Mouse (Mus musculus) frontal cortex, postnatal 10 days (tissue): ENCODE data around the gene Lsm14b.

Experiments used
- DNase-seq, 2 experiments: peaks; one replicate each; pipeline ENCODE4 v3.0.0; 2022; ENCODE audit warnings: low spot score in 2 of 2, mixed read lengths in 1 of 2

The Lsm14b gene

DNA sequence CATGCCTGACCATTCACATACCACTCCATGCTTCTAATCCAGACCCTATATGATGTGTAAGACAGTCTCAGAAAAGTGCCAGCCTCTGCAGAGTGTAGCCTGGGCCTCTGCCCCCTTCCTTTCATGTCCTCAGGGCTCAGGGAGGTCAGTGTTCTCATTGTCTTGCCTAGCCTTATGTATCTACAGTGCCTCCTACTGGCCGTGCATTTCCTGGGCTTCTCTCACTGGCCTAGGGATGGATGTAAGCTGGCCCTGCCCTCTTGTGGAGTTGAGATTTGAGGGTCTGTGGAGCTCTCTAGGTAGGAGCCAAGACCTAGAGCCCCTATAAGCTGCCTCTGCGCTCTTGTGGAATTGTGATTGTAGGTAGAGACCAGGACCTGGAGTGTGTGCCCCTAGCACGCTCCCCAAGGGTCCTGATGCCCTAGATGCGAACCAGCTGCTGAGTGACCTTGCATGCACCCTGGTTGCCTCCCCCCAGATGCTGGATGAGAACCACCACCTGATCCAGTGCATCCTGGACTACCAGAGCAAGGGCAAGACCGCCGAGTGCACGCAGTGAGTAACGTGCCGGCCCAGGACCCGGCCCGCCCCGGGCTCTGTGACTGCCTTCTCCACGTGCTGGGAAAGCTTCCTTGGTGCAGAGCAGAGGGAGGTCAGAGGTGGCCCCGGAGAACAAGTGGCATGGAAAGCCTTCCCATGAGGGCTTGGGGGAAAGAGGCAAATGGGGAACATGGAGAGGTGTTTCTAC is 27.4 kb downstream of the Lsm14b start:
- DNase-seq = no peak

DNA sequence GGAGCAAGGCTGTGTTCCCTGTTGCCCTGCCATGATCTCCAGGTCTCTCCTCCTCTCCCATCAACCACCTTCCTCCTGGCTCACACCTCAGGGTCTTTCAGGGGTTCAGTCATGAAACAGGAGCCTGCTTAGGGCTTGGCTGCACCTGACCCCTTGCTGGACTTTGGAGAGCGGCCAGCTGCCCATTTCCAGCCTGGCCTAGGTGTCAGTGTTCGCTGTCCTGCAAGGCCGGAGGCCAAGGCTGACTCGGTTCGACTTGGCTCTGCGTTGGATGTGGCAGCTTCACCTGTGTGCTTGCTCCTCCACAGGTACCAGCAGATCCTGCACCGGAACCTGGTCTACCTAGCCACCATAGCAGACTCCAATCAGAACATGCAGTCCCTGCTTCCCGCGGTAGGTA is 28.2 kb downstream of the Lsm14b start:
- no peak for DNase-seq

DNA sequence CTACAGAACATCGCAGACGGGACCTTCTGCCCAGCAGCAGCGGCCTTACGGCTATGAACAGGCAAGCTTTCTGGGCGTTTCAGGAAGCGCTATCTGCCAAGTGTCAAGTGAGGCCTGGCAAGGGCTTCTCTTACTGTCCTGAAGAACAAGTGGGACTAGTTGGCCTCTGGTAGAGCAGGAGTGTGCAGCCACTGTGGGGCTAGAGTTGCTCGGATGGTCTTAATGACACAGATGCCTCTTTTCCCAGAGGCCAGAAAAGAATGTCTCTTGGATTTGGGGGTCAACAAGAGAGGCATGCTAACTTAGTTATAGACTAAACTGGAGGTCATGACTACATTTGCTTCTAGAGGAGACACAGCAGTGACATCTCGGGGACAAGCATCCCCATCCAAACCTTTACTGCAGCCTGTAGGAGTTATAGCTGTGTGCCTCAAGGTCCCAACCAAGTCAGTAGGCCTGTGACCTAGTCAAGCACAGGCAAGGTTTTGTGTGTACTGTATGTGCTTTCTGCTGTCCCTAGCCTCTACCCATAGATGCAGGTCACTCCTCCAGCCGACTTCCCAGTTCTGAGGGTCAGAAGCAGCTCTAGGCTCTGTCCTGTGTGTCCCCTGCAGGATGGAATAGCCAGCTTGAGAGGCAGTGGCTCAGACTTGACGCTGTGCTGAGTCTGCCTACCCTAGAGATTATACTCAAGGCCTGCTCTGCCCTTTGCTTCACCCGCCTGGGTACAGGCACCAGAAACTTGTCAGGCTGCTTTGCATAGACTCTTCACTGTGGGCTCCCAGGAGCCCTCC is 38.7 kb downstream of the Lsm14b start:
- DNase-seq = no peak

DNA sequence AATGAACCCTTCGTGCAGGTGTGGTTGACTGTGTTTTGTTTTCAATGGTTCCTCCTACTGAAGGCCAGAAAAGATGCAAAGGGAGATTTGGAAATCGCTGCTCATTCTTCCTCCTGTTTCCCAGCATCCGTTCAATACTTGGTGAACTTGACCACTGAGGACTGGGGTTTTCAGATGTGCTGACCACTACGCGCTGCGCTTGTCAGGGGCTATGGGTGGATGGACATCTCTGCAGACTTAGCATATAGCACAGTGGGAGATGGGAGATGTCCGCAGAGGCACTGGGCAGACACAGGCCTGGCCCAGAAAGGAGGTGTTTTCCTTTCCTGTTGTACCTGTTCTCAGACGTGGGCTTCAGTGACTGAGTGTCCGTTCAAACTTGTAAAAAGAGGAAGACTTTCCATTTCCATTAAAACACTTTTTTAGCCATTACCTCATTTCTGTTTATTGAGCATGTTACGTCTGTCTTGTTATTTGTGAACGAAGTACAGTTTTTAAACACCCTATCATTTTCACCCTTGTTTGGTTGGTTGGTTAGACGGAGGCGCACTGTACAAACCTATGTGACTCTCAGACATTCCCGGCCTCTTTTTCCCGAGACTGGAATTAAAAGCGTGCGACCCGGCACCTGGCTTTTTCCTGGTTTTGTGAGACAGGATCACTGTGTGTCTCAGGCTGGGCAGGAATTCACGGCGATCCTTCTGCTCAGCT is 45.1 kb downstream of the Lsm14b start:
- no peak for DNase-seq

DNA sequence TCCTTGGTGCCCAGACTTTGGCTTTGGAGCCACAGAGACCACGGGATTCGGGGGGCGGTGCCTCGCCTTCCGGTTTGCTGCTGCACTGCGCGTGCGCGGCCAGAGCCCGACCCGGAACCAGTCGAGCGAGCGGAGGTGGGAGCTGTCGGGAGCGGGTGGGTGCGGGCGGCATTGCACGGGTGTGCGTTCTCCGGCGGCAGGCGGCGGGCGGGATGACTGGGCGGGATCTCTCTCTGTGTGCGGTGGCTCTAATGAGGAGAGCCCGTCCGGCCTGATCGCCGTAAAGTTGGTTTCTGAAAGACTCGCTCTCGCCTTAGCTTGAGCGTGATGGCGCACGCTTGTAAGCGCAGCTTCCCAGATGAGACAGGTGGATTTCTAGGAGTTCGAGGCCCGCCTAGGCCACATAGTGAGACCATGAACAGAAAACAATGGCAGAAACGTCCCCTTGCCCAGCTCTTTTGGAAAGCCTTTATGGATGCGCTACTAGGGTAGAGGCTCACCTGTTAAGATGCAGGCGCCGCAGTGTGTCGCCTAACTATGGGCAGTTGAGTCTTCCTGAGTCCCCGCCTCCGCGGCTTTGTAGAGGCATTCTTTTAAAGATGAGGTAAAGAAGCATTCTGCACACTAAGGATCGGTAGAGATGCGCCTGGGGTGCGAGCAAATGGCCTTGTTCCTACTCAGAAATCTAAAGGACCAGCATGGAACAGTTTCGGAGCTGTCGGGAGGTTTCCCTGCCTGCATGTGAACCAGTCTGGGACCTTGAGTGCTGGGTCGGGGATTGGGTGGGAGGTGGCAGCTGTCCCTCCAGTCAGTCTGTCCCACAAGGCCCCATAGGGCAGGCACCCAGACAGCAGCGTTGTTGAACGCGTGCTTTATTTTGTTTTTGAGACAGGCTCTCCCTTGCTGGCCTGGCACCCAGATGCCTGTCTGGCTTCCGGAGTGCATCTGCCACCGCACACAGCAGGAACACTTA is 46.0 kb downstream of the Lsm14b start, which contains the start of gene Mtg2:
Gene Mtg2 (plus strand): TSS at position 108 of the 973 bp plus-strand sequence.
- DNase-seq = peak; percentile 90 to 96

DNA sequence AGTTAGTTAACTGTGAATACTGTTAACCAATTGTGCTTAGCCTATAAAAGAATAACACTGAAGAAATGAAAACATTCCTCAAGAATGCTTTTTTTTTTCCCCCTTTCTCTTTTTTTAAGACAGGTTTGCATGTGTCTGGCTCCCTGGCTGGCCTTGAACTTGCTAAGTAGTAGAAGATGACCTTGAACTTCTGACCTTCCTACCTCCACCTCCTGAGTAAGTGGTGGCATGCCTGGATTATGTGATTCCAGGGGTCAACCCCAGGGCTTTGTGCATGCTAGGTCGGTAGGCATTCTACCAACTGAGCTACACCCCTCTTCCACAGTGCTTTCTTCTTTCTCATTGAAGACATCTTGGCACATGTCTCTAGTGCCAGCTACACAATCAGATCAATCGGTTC is 46.9 kb downstream of the Lsm14b start:
- DNase-seq = no peak

DNA sequence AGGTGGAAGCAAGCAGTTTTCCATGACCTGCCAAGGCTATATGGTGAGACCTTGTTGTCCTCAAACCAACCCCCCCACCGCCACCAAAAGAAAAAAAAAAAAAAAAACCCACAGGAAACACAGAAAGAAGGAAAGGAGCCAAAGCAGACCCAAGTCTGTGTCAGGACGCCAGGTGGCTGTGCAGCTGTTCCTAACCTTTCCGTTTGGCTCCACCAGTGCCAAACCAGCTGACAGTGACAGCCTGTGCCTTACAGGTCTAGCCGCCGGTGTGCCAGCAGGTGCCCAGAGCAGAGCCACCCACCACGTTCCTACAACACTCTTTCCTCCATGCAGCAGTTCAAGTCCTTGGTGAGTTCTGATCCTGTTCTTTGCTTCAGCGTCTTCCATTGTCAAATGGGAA is 48.1 kb downstream of the Lsm14b start:
- DNase-seq = no peak

DNA sequence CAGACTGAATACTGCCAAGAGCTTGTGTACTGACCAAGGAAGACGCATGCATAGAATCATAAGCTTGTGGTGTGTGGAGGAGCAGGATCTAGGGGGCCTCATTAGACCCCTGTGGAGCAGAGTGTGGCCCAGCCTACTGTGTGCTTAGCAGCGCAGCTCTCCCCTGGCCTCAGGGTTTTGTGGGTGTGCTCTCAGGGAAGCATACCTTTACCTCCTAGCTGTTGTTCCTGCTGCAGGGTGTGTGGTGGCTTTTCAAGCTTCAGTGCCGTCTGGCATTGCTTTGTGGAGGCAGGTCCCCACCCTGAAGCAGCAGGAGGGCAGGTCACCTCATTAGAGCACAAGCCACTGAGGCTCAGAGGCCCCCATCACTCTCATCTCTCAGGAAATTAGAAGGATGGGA is 52.8 kb downstream of the Lsm14b start:
- no peak for DNase-seq

DNA sequence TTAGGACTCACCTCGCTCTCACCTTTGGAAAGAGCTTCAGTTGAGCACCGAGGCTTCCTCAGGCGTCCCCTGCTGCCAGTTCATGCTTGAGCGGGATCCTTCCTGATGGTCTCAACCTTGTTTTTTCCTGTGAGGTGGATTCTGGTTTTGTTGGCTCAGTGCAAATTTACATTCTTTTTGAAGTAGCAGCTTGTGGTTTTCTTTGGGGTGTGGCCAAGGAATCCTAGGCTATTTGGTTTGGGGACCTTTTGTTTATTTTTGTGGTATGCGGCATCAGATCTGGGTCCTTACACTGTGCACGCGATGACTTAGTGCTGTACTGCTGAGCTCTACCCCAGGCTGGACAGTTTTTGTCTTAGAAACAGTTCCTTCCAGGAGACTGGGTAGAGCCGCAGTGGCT is 55.9 kb downstream of the Lsm14b start:
- no peak for DNase-seq

DNA sequence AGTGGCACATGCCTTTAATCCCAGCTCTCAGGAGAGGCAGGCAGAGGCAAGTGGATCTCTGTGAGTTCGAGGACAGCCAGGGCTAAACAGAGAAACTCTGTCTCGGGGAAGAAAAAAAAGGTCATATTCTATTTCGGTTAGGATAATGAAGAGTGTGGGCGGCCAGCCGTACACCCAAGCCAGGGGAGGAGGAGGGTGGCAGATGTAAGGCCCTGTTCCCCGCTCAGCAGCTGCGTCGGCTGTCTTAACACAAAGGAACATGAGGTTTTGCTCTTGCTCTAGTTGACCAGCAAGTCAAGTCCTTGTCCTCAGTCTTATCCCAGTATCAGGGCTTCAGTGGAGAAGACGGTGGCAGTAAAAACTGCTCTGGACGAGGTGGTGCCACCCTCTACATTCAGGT is 58.3 kb downstream of the Lsm14b start:
- DNase-seq = no peak

DNA sequence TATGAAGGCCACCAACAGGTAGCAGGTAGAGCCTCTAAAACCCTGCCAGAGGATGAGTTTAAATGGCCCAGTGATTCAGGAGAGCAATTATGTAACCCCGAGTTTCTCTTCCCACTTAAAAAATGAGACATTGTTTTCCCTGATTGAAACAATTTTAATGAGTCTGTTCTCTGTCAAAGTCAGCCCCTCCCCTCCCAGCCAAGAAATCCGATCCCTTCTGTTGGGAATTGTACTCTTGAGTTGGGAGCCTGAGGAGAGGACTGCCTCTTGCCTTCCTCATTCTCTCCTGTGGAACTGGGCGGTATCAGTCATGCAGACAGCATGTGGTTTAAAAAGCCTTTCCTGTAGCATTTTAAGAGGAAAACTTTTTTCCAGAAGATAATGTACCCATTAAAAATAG is 59.8 kb downstream of the Lsm14b start:
- DNase-seq = no peak
